Mouse (Mus musculus): ENCODE measurements at regions not wholly inside any gene's neighbourhood (a gene's known extent, or its start where the extent isn't known, plus 50 kb on each side); places are given as distances from the start of the nearest gene placed in this dataset.
A peak's percentile ranks its signal among the peaks of the same experiment; 100 is the strongest.

- intact Hi-C loops (cut with DNase I): loop anchor here (2.0 kb wide), 1 partner anchor 60 kb away; the partner anchor contains the start of gene AI593442
These were observed 59.0 kb upstream of the AI593442 start for GRCm38 (mm10) chr9:52738560-52739100.

More at GRCm38 (mm10) chr9:52738560-52739100, 59.0 kb upstream of the AI593442 start:
- peak in 1 of 2 experiments; percentile 80 for DNase-seq (ENCODE audit: low spot score in 2 of 2)
